Mouse (Mus musculus) cerebral cortex, adult 2 months (tissue): ENCODE data around the gene Tmco3.

Experiments used
- WGBS: fragments of 180-500 bp; shearing (Covaris S2); methylation state at CpG from one replicate; pipeline ENCODE4 v1.1.7; 2018; 5-methylcytosine and 5-hydroxymethylcytosine counted together

The Tmco3 gene

DNA sequence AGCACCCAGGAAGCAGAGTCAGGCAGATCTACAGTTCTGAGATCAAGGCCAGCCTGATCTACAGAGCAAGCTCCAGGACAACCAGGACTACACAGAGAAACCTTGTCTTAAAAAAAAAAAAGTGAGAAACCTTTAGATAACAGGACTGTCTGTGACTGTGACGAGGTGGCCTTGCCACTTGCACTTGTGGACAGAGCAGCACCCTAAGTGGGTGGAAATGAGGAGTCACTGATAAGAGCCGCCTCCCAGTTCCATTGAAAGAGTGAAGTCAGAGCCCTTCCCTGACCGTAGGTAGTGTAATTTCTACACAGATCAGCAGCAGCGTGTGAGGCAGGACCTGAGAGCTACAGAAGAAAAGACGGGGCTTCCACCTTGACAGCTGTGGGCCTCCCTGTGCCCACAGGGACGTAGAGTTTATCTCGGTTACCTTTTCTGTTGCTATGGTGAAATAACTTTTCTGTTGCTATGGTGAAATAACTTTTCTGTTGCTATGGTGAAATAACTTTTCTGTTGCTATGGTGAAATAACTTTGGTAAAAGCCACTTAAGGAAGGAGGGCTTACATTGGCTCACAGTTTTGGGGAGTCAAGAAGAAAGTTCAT, 18.4 kb downstream of the Tmco3 start:
- 71% methylated on average over 7 of the region's 7 CpGs for WGBS

DNA sequence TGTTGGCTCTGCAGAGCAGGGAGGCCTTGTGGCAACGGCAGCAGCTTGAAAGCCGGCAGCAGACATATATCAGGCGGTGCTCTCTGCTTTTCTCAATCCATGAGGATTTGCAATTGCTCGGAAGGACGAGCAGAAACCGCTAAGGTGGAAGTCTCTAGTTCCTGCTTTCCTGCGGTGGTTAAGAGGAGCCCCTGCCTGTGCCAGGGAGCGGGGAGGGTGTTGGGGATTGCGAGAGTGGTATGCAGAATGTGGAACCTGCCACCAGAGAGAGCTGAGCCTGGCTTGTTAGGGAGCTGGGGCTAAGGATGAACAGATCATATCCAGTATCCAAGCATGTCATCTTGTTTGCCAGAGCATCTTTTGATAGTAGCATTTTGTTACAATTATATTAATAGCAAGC, 18.9 kb downstream of the Tmco3 start:
- 83% methylated on average over 9 of the region's 9 CpGs for WGBS

DNA sequence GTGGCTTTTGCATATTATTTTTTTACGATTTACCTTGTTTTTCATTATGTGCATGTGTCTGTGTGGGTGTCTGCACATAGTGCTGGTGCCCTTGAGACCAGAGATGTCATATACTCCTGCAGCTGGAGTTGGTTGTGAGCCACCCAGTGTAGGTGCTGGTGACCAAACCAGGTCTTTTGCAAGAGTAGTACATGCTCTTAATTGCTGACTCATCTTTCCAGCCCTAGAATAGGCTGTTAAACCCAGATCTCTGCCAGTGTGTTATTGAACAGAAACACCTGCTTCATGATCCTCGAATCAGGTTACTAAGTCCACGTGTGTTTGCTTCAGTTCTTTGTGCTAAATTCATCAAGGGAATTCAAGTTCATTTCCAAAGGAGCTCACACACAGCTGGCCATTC, 26.9 kb downstream of the Tmco3 start:
- WGBS: 76% methylated on average over 3 of the region's 3 CpGs

DNA sequence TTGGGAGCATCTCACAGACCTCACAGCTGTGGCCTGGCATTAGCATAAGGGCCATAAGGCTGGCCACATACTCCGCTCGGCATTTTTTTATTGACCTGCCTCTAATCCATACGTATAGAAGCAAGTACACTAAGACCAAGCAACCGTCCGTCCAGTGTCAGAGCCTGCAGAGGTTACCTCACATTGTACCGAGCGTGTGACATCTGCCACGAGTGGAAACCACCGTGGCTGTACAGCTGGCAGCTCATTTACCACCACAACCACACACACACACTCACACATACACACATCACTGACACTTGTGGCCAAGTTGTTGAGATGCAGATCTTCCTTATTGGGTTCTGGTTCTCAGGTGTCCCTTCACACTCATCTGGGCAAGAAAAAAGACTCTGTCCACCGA, 28.7 kb downstream of the Tmco3 start:
- 93% methylated on average over 10 of the region's 10 CpGs for whole genome bisulfite sequencing

DNA sequence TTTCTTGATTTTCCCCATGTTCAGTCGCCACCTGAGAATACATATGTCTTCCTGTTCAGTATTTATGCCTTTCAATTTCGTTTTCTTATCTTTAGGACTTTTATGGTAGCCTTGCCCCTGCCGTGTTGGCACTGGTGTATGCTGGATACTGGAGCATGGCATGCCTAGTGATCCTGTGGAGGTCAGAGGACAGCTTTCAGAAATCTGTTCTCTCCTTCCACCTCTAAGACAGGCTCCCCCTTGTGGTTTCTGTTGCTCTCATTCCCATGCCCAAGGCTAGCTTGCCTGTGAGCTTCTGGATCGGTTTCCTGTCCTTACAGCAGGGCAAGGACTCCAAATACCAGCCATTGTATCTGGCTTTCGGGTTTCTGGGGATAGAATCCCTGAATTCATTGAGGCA, 38.6 kb downstream of the Tmco3 start:
- WGBS: 60% methylated on average over 5 of the region's 5 CpGs

DNA sequence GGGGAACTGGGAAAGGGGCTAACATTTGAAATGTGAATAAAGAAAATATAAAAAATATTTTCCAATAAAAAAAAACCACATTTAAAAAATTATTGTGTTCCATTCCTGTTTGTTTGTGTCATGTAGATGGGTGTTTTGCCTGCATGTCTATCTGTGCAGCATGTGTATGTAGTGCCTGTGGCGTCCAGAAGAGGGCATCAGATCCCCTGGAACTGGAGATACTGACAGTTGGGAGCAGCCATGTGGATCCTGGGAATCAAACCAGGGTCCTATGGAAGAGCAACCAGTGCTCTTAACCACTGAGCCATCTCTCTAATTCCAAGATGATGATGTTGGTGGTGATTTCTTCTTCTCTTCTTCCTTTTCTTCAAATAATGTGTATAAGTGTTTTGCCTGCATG, 46.7 kb downstream of the Tmco3 start:
- WGBS: 38% methylated on average over 1 of the region's 1 CpGs

DNA sequence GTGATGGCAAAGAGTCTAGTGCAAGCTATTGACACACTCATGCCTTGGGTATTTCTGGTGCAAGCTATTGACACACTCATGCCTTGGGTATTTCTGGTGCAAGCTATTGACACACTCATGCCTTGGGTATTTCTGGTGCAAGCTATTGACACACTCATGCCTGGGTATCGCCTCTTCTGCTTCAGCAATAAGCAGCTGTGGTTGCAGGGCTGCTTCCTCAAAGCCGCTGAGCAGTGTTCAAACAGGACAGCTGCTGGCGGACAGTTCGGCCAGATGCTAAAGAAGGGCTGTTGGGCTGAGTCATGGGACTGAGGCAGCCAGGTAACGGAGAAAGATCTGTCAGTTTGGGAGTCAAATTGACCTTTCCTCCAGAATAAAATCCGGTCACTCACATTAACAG, 49.3 kb downstream of the Tmco3 start:
- WGBS: 82% methylated on average over 6 of the region's 6 CpGs

DNA sequence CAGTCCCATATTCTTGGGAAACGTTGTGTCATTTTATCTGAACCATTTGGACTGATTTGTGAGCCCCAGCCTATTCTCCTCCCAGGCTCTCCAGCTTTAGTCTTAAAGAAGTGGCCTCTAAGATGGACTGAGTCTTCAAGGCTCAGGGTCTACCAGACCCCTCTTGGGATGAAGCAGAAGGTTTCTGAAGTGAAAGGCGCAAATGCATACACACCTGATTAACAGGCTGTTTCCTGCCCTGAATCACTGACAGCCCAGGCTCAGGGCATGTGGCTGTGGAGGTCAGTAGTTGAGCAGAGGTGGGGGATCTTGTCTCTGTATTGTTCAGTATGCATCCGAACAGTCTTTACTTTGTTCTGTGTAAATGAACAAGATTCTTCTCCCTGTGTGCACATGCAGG, 49.7 kb downstream of the Tmco3 start:
- WGBS: 69% methylated on average over 3 of the region's 3 CpGs

DNA sequence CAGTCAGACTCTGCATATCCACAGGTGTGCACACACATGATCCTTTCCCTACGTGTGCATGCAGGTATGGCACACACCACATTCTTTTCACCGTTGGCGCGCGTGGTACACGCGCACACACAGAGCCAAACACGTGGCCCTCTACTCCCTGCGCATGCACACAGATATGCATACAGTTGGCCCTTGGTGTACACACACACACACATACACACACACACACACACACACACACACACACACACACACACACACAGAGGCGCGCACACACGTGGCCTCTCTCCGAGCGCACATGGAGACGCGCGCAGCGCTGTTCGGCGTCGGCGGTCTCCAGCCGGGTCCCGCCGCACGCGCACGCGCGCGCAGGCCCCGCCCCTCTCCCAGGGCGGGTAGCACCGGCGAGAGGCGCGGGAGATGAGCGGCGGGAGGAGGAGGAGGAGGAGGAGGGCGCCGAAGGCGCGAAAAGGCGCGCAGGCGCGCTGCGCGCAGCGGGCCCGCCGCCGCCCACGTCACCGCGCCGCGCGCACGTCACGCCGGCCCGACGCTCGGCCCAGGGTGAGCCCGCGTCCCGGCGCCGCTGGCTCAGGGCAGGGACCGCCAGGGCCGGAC, 50.4 kb downstream of the Tmco3 start, which contains the start of gene Tfdp1:
Gene Tfdp1, plus strand, starts transcription at position 497 of the 606 bp plus-strand sequence.
- under 1% methylated on average over 54 of the region's 72 CpGs for WGBS

DNA sequence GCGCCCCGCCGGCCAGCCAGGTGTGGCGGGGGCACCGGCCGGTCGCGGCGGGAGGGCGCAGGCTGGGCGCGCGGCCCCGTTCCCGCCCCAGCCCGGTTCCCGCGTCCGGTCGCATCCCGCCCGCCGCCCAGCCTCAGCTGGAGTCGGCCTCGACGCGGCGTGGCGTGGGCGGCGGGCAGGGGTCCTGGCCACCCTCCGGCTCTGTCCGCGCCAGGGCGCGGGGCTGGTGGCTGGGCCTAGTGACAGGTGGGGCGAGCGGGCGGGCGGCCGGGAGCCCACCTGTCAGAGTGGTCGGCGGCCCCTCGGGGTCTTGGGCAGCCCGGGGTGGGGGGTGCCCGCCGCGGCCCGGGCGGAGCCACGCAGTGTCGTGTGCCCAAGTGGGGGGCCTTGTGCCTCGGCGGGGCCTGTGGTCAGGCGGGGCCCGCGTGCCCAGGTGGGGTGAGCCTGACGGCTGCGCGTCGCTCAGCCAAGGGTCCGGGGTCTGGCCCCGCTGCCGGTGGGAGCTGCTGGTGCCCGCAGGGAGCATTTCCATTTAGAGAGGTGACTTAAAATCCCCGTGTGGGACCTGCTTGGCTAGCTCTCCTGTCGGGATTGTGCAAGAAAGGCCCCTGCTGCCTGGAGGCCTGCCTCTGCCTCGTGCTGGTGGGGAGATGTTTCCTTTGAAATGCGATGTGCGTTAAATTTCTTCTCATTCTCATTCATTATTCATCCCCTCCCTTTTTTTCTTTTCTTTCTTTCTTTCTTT, 51.1 kb downstream of the Tmco3 start:
- WGBS: under 1% methylated on average over 66 of the region's 70 CpGs

DNA sequence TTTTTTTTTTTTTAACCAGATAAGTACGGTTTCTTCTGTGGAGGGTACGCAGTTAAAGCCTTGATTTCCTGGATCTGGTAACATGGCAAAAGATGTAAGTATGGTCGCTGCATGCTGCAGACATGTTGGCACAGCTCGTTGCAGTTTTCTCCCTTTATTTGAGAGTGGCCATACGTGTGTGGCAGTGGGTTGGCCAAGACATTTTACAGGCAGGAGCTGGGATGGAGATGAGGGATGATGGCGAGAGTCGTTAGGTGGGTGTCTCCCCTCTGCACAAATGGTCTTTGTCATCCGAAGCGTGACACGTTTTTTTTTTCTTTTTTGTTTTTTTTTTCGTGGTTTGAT, 51.6 kb downstream of the Tmco3 start:
- WGBS: 9% methylated on average over 11 of the region's 11 CpGs

DNA sequence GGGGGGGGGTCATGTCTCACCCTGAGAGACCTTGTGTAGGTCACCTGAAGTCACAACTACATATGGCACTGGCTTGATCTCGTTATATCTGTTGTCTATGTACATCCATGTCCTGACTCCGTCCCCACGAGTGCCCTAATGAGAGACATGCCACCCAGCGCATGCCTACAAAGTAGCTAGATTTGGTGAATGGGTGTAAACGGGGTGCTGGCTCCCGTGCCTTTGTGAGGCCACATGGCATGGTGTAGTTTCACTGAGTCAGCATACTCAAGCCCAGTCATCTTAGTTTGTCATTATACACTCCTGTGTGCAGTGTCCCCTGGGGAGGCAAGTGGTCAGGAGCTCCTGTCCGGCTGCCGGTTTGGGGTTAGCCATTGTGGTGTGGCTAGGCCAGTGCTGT, 52.7 kb downstream of the Tmco3 start:
- 74% methylated on average over 8 of the region's 8 CpGs for WGBS

DNA sequence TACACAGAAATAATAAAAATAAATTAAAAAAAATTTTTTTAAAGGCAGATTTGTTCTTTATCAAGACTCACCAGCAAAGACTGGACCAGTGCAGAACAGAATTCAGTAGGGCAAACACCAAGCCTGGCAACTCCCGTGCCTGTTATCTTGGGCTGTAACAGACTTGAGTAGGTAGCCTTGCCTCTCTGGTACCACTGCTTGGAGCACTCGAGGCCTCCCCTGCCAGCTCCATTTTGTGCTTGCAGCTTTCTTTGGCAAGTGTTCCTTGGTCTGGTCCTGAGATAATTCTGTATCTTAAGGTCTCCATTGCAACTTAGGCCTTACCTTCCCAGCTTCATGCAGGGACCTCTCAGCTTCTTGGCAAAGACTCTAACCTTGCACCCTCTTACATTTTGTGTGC, 54.4 kb downstream of the Tmco3 start:
- 62% methylated on average over 2 of the region's 2 CpGs for WGBS

DNA sequence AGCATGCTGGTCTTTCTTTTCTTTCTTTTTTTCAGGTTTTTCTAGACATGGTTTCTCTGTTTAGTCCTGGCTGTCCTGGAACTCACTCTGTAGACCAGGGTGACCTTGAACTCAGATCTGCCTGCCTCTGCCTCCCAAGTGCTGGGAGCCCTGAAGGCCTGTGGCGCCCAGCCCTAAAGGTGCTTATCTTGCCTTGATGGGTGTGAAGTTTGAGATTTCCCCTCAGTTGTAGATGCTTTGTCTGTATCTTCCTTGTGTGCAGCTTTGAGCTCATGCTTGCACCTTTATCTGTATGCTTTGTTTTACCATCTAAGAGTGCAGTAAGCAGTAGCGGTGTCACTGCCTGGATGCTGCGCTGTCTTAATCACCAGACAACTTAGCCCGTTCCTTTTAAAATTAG, 55.1 kb downstream of the Tmco3 start:
- 90% methylated on average over 4 of the region's 4 CpGs for WGBS

DNA sequence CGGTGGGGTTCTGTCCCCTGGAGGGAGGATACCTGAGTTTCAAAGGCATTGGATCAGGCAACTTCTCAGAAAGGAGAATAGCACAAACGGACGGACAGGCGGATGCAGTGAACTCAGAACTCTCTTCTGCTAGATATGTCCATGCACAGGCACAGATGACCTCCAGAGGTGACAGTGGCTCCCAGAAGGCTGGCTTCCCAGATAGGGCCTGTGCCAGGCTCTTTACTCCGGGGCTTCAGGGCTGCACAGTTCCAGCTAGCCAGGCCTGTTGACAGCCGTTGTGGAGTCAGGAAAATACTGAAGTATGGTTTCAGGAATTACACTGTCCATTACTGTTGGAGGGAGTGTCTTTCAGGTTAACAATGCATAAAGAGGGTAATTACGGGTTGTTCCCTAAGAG, 62.1 kb downstream of the Tmco3 start:
- 86% methylated on average over 7 of the region's 7 CpGs for WGBS

DNA sequence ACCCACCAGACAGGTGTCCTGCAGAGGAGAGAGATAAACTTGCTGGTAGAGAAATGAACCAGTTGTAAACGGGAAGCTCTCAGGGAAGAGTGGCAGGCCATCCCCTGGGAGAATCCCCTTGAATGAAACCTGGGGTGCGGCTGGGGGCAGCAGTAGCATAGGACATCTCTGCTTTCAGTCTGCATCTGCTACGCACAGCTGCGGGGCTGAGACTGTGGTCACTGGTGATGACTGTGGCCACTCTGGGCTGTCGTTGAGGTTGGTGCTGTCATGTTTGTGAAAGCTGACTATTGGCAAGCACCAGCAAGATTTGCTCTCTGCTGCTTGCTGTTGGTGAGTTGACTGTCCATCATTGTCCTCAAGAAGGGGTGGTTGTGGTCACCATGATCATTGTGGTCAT, 63.6 kb downstream of the Tmco3 start:
- WGBS: 76% methylated on average over 5 of the region's 5 CpGs

DNA sequence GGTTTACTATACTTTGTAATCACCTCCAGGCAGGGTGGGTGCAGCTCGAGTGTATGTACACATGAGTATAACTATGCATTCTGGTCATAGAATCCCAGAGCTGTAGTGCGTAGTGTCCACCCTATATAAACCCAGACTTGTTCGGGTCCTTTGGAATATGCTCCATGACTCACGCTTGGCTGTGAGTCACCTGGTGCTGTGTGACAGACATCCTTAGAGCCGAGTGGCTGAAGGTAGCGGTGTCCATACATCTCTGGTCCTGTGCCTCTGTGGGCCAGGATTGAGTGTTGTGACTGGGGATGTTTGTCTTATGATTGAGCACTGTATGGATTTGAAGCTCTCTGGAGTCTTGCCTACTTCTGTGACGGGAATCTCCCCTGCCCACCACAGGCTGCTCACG, 64.6 kb downstream of the Tmco3 start:
- 56% methylated on average over 8 of the region's 8 CpGs for WGBS

DNA sequence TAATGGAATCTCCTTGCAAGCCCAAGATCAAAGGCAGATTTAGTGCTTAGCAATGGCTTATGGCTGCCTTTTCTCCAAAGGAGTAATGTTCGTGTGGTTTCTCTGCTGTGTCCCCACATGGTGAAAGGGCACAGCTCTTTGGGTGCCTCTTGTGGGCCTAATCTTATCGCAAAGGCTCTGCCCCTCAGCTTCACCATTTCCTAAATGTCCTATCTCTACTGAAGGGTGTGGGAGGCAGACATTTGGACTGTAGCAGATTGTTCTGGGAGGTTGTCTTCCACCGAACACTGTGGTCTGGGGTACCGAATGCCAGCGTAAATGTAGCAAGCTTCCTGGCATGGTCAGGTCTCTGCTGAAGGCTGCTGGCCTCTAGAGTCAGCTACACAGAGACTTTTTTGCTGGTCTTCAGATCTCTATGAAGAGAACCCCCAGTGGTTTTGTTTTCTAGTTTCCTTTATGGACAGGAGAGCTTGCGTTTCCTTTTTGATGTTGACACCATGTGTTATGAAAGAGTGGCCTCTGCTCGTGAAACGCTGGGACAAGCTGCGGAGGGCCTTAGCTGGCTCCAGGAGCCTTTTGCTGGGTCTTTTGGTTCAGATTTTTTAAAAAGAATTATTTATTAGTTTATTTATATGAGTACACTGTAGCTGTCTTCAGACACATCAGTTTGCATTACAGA, 65.3 kb downstream of the Tmco3 start:
- WGBS: 60% methylated on average over 9 of the region's 9 CpGs

DNA sequence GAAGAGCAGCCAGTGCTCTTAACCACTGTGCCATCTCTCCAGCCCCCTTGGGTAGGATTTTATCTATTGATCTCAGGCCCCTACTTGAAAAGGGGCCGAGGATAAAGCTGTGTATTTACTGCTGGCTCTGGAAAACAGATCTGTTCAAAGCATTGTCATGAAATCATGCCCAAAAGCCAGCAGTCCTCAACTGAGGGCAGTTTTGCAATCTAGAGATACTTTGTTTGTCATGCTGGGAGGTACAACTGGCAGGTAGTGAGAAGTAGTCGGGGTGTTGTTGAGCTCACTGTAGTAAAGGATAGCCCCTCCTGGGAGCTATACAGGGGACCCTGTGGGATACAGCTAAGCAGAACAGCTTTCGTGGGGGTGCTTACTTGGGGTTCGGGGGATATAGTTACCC, 65.9 kb downstream of the Tmco3 start:
- 83% methylated on average over 4 of the region's 4 CpGs for WGBS

DNA sequence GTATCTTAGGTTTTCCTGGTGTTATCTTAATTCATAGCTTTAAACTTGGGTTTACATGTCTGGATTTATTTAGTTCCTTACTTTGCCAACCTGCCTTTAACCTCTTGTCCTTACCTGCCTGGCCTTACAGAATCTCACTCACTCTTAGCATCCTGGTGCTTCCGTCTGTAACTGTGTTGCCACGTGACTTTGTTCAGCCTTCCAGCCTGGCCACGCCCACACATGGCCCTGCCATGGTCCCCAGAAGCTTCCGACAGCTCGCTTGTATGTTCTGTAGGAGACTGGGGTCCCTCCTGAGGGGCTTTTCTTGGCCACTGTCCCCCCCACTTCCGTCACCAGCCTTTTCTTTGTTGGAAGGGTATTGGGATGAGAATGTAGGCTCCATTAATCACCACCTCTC, 68.2 kb downstream of the Tmco3 start:
- WGBS: 76% methylated on average over 6 of the region's 6 CpGs

DNA sequence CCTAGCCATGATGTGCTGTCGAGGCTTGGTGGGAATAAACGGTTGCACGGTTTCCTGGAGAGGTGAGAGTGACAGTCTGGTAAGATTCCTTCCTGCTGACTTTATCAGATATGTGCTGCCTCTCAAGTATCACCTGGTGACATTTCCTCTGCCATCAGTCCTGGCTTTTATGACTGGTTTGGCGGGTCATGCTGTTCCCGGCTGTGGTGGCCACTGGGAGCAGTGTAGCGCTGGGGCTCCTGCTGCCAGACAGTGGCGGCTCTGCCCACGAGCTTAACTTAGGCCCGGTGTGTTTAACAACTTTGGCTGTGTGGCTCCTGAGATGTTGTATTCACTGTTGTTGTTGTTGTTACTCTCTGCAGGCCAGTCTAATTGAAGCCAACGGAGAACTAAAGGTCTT, 68.7 kb downstream of the Tmco3 start:
- WGBS: 65% methylated on average over 10 of the region's 10 CpGs

DNA sequence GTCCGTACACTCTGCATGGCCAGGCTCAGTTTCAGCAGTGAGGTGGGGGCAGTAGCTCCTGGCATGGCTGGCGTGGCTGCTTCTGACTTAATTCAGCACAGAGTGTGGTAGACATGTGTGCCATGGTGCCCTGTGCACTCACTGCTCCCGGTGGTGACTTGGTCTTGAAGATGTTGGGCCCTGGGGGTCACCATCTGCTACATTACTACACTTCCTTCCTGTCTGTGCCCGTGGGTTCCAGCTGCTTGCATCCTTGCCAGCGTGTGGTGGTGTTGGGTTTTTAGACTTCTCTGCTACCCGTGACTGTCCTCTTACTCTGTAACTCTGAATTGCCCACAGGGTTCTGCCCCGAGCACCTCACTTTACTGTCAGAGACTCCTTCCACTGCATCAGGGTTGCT, 72.2 kb downstream of the Tmco3 start:
- 68% methylated on average over 7 of the region's 7 CpGs for WGBS

DNA sequence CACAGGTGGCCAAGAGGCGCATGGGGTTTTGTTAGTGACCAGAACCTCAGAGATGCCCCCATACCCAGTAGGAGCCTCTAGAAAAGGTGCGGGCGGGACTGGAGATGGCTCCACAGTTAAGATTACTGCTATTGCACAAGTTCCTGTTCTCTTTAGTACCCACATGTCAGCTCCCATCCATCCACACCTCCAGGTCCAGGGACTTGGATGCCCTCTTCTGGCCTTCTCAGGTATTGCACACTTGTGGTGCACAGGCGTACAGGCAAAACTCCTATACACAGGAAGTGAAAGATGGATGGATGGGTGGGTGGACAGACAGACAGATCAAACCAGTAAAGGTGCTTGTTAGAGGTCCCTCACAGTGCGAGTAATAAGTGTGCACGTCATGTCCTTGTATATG, 73.9 kb downstream of the Tmco3 start:
- WGBS: 97% methylated on average over 6 of the region's 6 CpGs
